Mouse (Mus musculus) cortical plate, adult 2 months (tissue): ENCODE data around the gene Galnt9. TPM values are rescaled to one million over a fixed set of nuclear protein-coding genes. Genes with fewer than 3 reads are reported as not detected.

Experiments
- H3K27ac ChIP-seq: fragments of 200-500 bp; 2 replicates; pipeline ENCODE4 v1.5.1; 2012; ENCODE audit warnings: low read length, control low read depth, inconsistent platforms; ENCODE audit not compliant: insufficient read depth
- H3K4me1 ChIP-seq: fragments of 200-500 bp; 2 replicates; pipeline ENCODE4 v1.6.1; 2011; ENCODE audit warnings: low read length; ENCODE audit not compliant: control insufficient read depth, insufficient read depth
- H3K4me3 ChIP-seq: fragments of 200-500 bp; 2 replicates; pipeline ENCODE4 v1.5.1; 2011; ENCODE audit warnings: mild to moderate bottlenecking, low read length, control low read depth; ENCODE audit not compliant: insufficient read depth
- CTCF ChIP-seq: fragments of 200-500 bp; IDR thresholded peaks from 2 replicates; pipeline ENCODE4 v1.5.1; 2011; ENCODE audit warnings: mild to moderate bottlenecking, control low read depth, low read length; ENCODE audit not compliant: insufficient read depth; ENCODE audit errors: extremely low read depth
- POLR2A ChIP-seq: fragments of 200-500 bp; IDR thresholded peaks from 2 replicates; pipeline ENCODE4 v1.6.1; 2011; ENCODE audit warnings: mild to moderate bottlenecking, low read length, control low read depth; ENCODE audit not compliant: insufficient read depth; ENCODE audit errors: extremely low read depth
- polyA plus RNA-seq: library from polyadenylated mRNA; depleted of rRNA; stranded (reverse); fragments of >200 nt; gene quantifications from 2 replicates; pipeline ENCODE4 v1.2.3, GENCODE M21; 2012

Gene Galnt9
- polyA plus RNA-seq, 1 experiment, result 107 TPM

- no peak overlapping the region for H3K4me3 ChIP-seq
- H3K4me1 ChIP-seq, result no peaks in the 10 kb centered on the region
- TF ChIP-seq POLR2A (no peak), CTCF (no peak)
- H3K27ac ChIP-seq, result no peak overlapping the region
Observed at GRCm38 (mm10) chr5:110534402-110534801, 9.8 kb upstream of the Galnt9 start.

GRCm38 (mm10) chr5:110535964-110536363 is 8.2 kb upstream of the Galnt9 start:
- Histone ChIP-seq H3K4me1 (no peaks in the 10 kb centered on the region), H3K4me3 (no peak overlapping the region), H3K27ac (no peak overlapping the region)

GRCm38 (mm10) chr5:110540947-110541346 is 3.2 kb upstream of the Galnt9 start:
- no peak overlapping the region for H3K27ac ChIP-seq
- no peak overlapping the region for H3K4me3 ChIP-seq
- no peaks in the 10 kb centered on the region for H3K4me1 ChIP-seq
- TF ChIP-seq POLR2A (no peak), CTCF (no peak)

More at GRCm38 (mm10) chr5:110535964-110536363, 8.2 kb upstream of the Galnt9 start:
- TF ChIP-seq CTCF, result no peak

GRCm38 (mm10) chr5:110541456-110541855 is 2.7 kb upstream of the Galnt9 start:
- TF ChIP-seq POLR2A (no peak), CTCF (no peak)
- no peak overlapping the region for H3K4me3 ChIP-seq
- H3K27ac ChIP-seq, result no peak overlapping the region
- H3K4me1 ChIP-seq, result 0 out of 2 replicates have a peak, but pooled peaks cover 1% of the 10 kb centered on the region

DNA sequence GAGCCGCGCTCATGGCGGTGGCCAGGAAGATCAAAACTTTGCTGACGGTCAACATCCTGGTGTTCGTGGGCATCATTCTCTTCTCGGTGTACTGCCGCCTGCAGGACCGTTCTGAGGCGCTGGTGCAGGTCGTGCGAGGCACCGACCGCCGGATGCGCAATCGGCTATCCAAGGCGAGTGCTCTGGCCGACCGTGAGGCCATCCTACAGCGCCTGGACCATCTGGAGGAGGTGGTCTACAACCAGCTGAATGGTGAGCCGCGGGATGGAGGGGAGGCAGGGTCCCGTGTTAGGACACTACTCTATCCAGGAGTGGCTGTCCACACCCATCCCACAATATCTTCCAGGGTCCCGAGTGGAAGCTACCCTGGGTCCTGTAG is 525 bp downstream of the Galnt9 start:
- Histone ChIP-seq H3K4me3 (peak overlapping the region; percentile 81), H3K27ac (0 out of 2 replicates have a peak overlapping the region, but pooled peaks have one; percentile 15), H3K4me1 (peaks cover 3% of the 10 kb centered on the region; the same call in 1 of the 2 replicates)
- no peak for TF ChIP-seq CTCF
- no peak for TF ChIP-seq POLR2A

- peaks cover 3% of the 10 kb centered on the region; the same call in 1 of the 2 replicates for H3K4me1 ChIP-seq
- peak overlapping the region; percentile 81 for H3K4me3 ChIP-seq
- no peak overlapping the region for H3K27ac ChIP-seq
- TF ChIP-seq CTCF (no peak), POLR2A (no peak)
Observed at GRCm38 (mm10) chr5:110545311-110545710, 1.2 kb downstream of the Galnt9 start.

DNA sequence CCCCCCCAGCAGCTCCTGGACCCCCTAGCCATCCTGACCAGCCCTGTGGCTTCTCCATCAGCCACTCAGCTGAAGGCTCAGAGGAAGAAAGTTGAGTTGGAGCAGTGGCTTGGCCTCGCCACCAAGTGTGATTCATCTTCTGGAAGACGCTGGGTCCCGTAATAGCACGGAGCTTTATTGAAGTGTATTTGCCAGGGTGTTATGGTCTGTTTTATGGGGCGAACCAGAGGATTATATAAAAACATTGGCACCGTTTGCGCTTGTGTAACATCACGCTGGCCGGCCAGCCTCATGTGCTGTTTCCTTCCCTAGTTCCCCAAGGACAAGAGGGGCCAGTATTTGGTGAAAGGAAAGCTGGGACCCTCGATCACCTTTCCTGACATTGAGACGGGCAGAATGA is 2.0 kb downstream of the Galnt9 start:
- Histone ChIP-seq H3K27ac (peak overlapping the region; percentile 52), H3K4me3 (peak overlapping the region; percentile 81), H3K4me1 (peaks cover 3% of the 10 kb centered on the region; the same call in 1 of the 2 replicates)
- no peak for TF ChIP-seq POLR2A
- TF ChIP-seq CTCF, result no peak

DNA sequence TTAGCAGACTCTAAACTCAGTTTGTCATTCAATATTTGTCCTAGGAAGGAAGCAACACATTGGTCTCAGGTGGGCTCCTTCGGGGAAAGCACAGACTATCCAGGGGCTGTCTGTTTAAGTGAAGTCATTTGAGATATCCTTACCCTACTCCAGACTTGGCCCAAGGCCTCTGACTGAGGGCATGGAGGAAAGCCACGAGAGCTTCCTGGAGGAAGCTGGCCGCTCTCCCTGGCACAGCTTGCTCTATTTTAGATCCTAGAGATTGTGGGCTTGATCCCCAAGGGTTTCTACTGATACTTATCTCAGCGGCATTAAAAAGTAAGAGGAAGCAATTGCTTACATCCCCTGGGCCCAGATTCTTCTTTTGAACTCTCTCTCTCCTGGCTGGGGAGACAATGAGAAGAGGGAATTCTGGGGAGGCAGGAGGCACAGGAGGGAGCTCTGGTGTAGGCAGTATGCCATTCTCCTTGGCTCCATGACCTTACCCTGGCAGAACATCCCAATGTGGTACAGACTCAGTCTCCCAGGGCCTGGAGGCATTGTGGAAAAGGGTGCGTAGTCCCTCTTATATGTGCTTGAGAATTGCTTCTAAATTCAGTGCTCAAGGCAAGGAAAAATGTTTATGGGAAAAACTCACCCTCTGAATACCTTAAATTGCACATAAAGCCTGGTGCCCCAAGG is 2.7 kb downstream of the Galnt9 start:
- Histone ChIP-seq H3K27ac (peak overlapping the region; percentile 52; the same call in 1 of the 2 replicates), H3K4me1 (peaks cover 3% of the 10 kb centered on the region; the same call in 1 of the 2 replicates), H3K4me3 (peak overlapping the region; percentile 81)
- TF ChIP-seq POLR2A, result no peak
- TF ChIP-seq CTCF, result no peak

DNA sequence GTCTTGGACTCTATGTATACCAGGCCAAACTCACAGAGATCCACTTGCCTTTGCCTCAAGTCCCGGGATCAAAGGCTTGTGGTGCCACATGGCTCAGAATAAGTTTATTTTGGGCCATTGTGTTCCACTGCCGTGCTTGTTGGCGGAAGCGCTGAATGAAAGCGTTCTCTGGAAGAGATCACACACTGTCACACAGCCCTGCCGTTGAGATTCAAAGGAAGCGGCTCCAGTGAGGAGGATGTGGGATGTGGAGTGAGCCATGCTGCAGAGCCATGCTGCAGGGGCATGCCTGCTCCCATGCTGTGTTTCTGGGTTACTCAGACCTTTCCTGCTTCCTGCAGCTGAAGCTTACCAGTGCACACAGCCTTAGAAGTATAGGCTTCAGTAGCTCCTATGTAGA is 4.3 kb downstream of the Galnt9 start:
- TF ChIP-seq POLR2A (no peak), CTCF (no peak)
- H3K4me3 ChIP-seq, result peak overlapping the region; percentile 6
- H3K4me1 ChIP-seq, result peaks cover 3% of the 10 kb centered on the region; the same call in 1 of the 2 replicates
- H3K27ac ChIP-seq, result no peak overlapping the region

DNA sequence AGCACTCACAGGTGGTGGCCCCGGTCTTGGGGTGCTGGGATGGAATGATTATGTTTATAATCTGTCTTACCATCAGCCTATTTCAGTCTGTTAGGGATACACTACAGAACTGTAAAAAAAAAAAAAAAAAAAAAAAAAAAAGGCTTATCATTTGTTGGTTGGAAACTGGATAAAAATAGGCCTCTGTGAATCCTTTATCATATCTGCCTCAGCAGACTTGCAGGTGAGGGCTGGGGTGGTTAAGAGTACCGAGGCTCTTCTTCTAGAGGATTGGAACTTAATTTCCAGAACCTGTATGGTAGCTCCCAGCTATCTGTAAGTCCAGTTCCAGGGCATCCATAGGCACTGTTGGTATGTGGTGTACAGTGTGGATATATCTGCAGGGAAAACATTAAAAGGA is 6.0 kb downstream of the Galnt9 start:
- H3K27ac ChIP-seq, result no peak overlapping the region
- TF ChIP-seq CTCF (no peak), POLR2A (no peak)
- H3K4me1 ChIP-seq, result peaks cover 3% of the 10 kb centered on the region; the same call in 1 of the 2 replicates

More for the DNA sequence above, 6.0 kb downstream of the Galnt9 start:
- no peak overlapping the region for H3K4me3 ChIP-seq
